Mouse (Mus musculus) left cerebral cortex, adult 2 months (tissue): ENCODE results near the gene Ube2g1. TPM values are rescaled to one million over a fixed set of nuclear protein-coding genes. Genes with fewer than 3 reads are reported as not detected.
A peak's percentile ranks its signal among the peaks of the same experiment; 100 is the strongest.
"Not testable (repeated sequence)": the region's sequence is repeated elsewhere in the genome, so short reads cannot be mapped to it uniquely, and the experiment has no call there.

Experiments
- DNase-seq, 2 experiments: peaks; one replicate each; pipeline ENCODE4 v3.0.0; 2021 to 2022; ENCODE audit warnings: low spot score in 2 of 2, mixed read lengths in 1 of 2; ENCODE audit errors: extremely low spot score in 1 of 2
- H3K27ac ChIP-seq: fragments of 200-600 bp; 2 replicates; pipeline ENCODE4 v1.8.1; 2022
- H3K4me3 ChIP-seq: fragments of 200-600 bp; 2 replicates; pipeline ENCODE4 v1.8.1; 2022
- CTCF ChIP-seq: fragments of 200-600 bp; IDR thresholded peaks from 2 replicates; pipeline ENCODE4 v1.8.1; 2022; ENCODE audit warnings: antibody characterized with exemption, mild to moderate bottlenecking, moderate library complexity
- intact Hi-C: fragments of 180-260 bp; cut with DNase I; formaldehyde crosslinking; loops from one replicate; pipeline ENCODE4 v1.15.1; 2025
- total RNA-seq, 2 experiments: library from RNA; stranded (reverse); gene quantifications; 2 replicates each; pipeline ENCODE4 v1.2.3; 2021

The Ube2g1 gene
- total RNA-seq, 2 experiments from 2014 or later = 51.2 to 52.2 TPM

DNA sequence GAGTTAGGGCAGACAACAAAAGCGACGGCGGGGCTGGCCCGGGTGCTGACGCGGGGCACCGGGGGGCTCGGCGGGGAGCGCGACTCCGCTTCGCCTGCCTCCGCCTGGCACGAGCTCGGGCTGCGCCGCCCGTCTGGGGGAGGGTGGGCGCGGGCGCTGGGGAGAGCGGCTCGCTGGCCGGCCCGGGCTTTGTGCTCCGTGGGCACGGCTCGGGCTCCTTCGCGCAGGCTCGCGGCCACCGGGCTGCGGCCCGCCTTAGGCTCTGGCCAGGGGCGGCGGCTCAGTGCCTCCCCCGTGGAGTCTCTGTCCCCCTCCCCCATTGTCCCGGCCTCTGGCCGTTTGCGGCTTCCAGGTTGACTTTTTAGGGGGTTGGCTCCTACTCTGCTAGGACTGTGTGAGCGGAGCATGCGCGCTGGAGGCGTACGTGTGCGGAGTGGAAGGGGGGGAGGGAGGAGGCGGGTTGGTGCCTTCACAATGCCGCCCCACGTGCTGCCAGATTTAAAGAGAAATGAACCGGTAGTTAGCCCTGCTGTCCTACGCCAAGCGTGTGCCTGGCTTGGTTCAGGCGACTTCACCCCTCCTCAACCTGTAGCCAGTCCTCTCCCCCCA lies 1.1 kb downstream of the Ube2g1 start:
- peak overlapping the region; percentile 98 for H3K27ac ChIP-seq
- DNase-seq = peak; percentile 82 to 89
- peak overlapping the region; percentile 79 for H3K4me3 ChIP-seq
- intact Hi-C loops = loop anchor here (5.0 kb wide), 2 partner anchors 116 to 189 kb away; partner anchors contain the start of genes Cyb5d2 and Zzef1
- TF ChIP-seq CTCF = no peak

GRCm38 (mm10) chr11:72609242-72609641 lies 2.2 kb downstream of the Ube2g1 start:
- no peak overlapping the region for H3K4me3 ChIP-seq
- intact Hi-C loops = loop anchor here (5.0 kb wide), 2 partner anchors 117 to 188 kb away; partner anchors contain the start of genes Cyb5d2 and Zzef1

GRCm38 (mm10) chr11:72614336-72614735 lies 7.3 kb downstream of the Ube2g1 start:
- H3K27ac ChIP-seq, intact Hi-C loops, H3K4me3 ChIP-seq, DNase-seq: not testable (repeated sequence)

More at GRCm38 (mm10) chr11:72609242-72609641, 2.2 kb downstream of the Ube2g1 start:
- no peak for TF ChIP-seq CTCF
- DNase-seq = no peak
- no peak overlapping the region for H3K27ac ChIP-seq

DNA sequence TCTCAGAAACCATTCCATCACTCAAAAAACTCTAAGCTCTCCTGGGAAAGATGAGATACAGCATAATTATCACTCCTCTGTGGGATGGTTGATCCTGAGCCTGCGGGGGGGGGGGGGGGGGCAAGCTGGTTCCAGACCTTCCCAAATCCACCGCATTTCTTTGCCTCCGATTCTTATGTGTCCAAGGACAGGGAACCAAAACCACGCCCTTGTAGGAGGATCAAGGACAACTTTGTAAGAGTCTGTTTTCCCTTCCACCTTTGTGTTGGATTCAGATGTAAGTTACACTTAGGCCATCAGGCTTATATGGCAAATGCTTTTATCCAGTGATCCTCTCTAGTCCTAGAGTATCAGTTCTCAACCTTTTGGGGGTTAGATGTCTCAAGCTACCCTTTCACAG lies 8.8 kb downstream of the Ube2g1 start:
- no peak for DNase-seq
- no peak for TF ChIP-seq CTCF
- Histone ChIP-seq H3K27ac (no peak overlapping the region), H3K4me3 (no peak overlapping the region)
- intact Hi-C loops = no loop called here

DNA sequence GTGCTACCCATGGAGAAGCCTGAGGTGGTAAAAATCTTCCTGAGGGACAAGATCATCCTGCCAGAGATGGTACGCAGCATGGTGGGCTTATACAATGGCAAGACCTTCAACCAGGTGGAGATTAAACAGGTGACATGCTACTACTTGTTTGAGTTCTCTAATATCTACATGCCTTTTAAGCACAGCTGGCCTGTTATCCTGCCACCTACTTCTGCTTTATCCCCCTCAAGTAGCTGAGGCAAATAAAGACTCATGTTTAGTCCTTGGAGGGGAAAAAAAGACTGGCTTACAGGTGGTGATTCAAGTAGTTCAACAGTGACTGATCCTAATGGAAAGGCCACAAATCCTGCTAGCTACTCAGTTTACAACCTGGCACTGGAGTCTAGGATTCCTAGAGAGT lies 11.4 kb downstream of the Ube2g1 start:
- TF ChIP-seq CTCF = no peak
- intact Hi-C loops = no loop called here
- no peak for DNase-seq
- no peak overlapping the region for H3K27ac ChIP-seq
- H3K4me3 ChIP-seq = no peak overlapping the region

DNA sequence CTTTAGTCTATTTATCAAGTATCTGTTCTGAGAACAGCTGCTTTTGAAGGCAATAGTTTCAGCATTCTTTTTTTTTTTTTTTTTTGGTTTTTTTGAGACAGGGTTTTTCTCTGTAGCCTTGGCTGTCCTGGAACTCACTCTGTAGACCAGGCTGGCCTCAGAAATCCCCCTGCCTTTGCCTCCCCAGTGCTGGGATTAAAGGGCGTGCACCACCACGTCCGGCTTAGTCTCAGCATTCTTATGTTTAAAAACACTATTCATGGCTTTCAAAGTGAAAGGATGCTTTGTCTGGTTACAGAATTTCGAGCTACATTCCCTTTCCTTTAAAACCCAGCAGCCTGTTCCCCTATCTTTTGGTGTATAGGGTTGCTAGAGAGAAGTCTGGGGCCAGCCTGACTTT lies 35.6 kb downstream of the Ube2g1 start:
- Histone ChIP-seq H3K27ac (no peak overlapping the region), H3K4me3 (no peak overlapping the region)
- TF ChIP-seq CTCF = no peak
- DNase-seq = no peak
- intact Hi-C loops = no loop called here

DNA sequence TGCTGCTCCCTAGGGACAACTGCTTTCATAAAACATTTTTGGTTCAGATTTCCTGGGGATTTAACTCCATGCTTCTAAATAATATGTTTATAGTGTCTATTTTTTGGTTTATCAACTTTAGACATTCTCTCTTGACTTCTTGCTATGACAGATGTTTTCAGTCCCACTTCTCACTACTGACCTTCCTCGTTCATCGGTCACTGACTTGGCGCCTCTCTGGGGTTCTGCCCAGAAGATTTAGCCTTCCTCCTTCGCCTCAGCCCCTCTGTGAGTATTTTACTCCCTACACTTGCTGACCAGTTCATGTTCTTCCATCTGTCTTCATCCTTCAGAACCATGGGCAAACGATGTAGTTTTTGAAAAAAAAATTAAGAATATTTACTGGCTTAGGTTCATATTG lies 38.3 kb downstream of the Ube2g1 start:
- Histone ChIP-seq H3K27ac (no peak overlapping the region), H3K4me3 (no peak overlapping the region)
- no peak for DNase-seq
- intact Hi-C loops = no loop called here
- no peak for TF ChIP-seq CTCF

DNA sequence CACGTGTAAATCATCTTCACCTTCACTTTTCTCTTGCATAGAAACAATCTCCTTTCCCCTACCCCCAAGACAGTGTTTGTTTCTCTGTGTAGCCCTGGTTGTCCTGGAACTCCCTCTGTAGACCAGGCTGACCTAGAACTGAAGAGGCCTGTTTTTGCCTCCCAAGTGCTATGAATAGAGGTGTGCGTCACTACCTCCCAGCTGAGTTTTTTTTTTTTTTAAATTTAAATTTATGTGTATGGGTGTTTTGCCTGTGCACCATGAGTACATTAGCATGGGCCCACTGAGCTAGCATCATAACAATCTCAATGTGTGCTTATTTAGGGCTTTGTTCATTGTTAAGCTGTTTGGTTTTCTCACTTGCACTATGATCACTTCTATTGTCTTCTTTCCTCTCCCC lies 43.3 kb downstream of the Ube2g1 start:
- no peak overlapping the region for H3K27ac ChIP-seq
- no peak overlapping the region for H3K4me3 ChIP-seq
- no peak for DNase-seq
- TF ChIP-seq CTCF = no peak
- intact Hi-C loops = no loop called here

DNA sequence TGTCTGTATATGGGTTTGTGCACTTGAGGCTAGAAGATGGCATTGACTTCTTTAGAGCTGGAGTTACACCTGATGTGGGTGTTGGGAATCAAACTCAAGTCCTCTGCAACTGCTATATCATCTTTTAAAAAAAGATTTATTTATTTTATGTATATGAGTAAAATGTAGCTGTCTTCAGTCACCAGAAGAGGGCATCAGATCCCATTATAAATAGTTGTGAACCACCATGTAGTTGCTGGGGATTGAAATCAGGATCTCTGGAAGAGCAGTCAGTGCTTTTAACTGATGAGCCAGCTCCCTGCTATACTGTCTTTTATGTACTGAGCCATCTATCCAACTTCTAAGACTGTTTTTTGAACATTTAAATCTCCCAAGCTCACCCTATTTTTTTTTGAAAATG lies 52.8 kb downstream of the Ube2g1 start:
- no peak overlapping the region for H3K4me3 ChIP-seq
- H3K27ac ChIP-seq = no peak overlapping the region
- no peak for DNase-seq
- intact Hi-C loops = no loop called here
- TF ChIP-seq CTCF = peak; percentile 51

DNA sequence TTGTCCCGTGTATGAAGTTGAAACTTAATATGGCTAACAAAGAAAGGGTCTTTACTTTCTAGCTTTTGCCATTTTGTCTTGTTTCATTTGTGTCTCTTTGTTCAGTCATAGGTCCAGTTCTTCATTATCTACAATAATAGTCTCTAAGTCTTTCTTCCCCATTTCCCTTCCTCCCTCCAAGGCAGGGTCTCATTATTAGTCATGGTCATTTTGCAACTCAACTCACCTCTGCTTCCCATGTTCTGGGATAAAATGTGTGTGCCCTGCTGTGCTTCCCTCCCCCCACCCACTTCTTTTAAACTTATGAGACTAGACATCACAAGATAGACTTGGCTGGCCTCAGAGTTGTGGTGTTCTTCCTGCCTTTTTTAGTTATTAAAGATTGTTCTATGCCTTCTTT lies 53.3 kb downstream of the Ube2g1 start:
- no peak for TF ChIP-seq CTCF
- intact Hi-C loops = no loop called here
- H3K27ac ChIP-seq = no peak overlapping the region
- no peak for DNase-seq
- no peak overlapping the region for H3K4me3 ChIP-seq

- Histone ChIP-seq H3K4me3 (no peak overlapping the region), H3K27ac (no peak overlapping the region)
- no peak for TF ChIP-seq CTCF
- DNase-seq = no peak
- intact Hi-C loops = no loop called here
These were observed 57.6 kb downstream of the Ube2g1 start for GRCm38 (mm10) chr11:72664641-72665040.

DNA sequence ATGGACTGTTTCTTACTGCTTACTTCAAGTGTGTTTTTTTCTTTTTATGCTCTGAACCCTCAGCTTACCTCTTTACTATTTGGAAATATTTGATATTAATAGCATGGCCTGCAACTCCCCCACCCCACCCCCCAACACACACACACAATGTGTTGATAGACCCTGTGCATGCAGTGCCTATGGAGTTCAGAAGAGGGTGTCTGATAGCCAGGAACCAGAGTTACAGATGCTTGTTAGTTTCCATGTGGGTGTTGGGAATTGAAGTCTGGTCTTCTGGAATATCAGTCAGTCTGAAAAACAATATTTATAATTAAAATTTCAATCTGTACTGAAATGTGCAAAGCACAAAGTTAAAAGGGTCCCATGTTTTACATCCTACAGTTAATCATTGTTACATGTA lies 63.6 kb downstream of the Ube2g1 start:
- intact Hi-C loops = no loop called here
- Histone ChIP-seq H3K27ac (no peak overlapping the region), H3K4me3 (no peak overlapping the region)
- DNase-seq = no peak
- TF ChIP-seq CTCF = no peak

DNA sequence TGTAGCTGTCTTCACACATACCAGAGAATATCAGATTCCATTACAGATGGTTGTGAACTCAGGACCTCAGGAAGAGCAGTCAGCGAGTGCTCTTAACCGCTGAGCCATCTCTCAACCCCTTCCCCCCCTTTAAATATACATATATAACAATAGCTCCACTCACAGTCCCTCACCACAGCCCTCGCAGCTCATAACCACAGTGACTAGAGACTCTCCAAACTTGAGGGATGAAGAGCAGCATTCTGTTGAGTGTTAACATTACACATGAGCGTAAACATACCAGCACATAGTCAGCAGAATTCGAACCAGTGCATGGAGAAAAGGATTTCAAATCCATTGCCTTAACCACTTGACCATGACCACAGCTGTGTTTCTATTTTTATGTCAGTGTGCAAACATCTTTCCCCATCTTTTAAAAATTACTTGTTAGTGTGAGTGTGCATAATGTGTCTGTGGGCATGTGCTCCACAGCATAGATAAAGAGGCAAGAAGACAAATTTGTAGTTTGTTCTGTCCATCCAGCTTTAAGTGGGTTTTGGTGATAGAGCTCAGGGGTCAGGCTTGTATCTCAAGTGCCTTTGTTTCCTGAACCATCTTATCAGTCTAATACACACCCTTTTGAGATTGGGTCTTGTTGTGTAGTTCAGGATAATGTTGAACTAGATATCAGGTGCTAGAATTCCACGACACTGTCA lies 64.4 kb downstream of the Ube2g1 start:
- H3K27ac ChIP-seq = no peak overlapping the region
- H3K4me3 ChIP-seq = no peak overlapping the region
- DNase-seq = no peak
- intact Hi-C loops = no loop called here
- no peak for TF ChIP-seq CTCF
